Mouse (Mus musculus) kidney, embryonic 16.5 days (tissue): ENCODE measurements around the gene Gpha2. TPM values are rescaled to one million over a fixed set of nuclear protein-coding genes. Genes with fewer than 3 reads are reported as not detected.

ENCODE experiments used
- ATAC-seq: fragments of 200-750 bp; cut with Nextera tagmentation; 2 replicates; pipeline ENCODE4 v1.8.0; 2017; ENCODE audit warnings: moderate TSS enrichment; ENCODE audit not compliant: low FRiP score, low TSS enrichment
- H3K27ac ChIP-seq: fragments of 300-500 bp; sonication (generic); 2 replicates; pipeline ENCODE4 v1.5.1; 2014; ENCODE audit warnings: low read length
- H3K27me3 ChIP-seq: fragments of 300-500 bp; sonication (generic); 2 replicates; pipeline ENCODE4 v1.6.1; 2014; ENCODE audit warnings: low read length, control low read depth, mixed read lengths; ENCODE audit not compliant: insufficient read depth
- H3K36me3 ChIP-seq: fragments of 300-500 bp; sonication (generic); 2 replicates; pipeline ENCODE4 v1.6.1; 2014; ENCODE audit warnings: low read length, control low read depth, mixed read lengths; ENCODE audit not compliant: insufficient read depth
- H3K4me1 ChIP-seq: fragments of 300-500 bp; sonication (generic); 2 replicates; pipeline ENCODE4 v1.6.1; 2014; ENCODE audit warnings: low read length, control low read depth, mixed read lengths; ENCODE audit not compliant: insufficient read depth
- H3K4me2 ChIP-seq: fragments of 300-500 bp; sonication (generic); replicated peaks from 2 replicates; pipeline ENCODE4 v1.6.1; 2014; ENCODE audit warnings: low read depth, low read length
- H3K4me3 ChIP-seq: fragments of 300-500 bp; sonication (generic); 2 replicates; pipeline ENCODE4 v1.5.1; 2014; ENCODE audit warnings: mild to moderate bottlenecking, low read length
- H3K9ac ChIP-seq: fragments of 300-500 bp; sonication (generic); replicated peaks from 2 replicates; pipeline ENCODE4 v1.6.1; 2014; ENCODE audit warnings: low read length
- H3K9me3 ChIP-seq: fragments of 300-500 bp; sonication (generic); 2 replicates; pipeline ENCODE4 v1.6.1; 2016; ENCODE audit warnings: low read length, control low read depth
- WGBS: fragments of 180-500 bp; shearing (Covaris S2); extraction: QIAGEN DNeasy Blood & Tissue Kit; methylation state at CpG from one replicate; pipeline ENCODE4 v1.1.7; 2014; 5-methylcytosine and 5-hydroxymethylcytosine counted together
- polyA plus RNA-seq: library from polyadenylated mRNA; unstranded; fragments of >200 nt; fragmentation: Nextera tagmentation; extraction: Ambion mirVana; gene quantifications from 2 replicates; pipeline ENCODE4 v1.2.1, GENCODE M21; 2015

The Gpha2 gene
- polyA plus RNA-seq, 1 experiment from 2014 or later = 1.4 TPM

DNA sequence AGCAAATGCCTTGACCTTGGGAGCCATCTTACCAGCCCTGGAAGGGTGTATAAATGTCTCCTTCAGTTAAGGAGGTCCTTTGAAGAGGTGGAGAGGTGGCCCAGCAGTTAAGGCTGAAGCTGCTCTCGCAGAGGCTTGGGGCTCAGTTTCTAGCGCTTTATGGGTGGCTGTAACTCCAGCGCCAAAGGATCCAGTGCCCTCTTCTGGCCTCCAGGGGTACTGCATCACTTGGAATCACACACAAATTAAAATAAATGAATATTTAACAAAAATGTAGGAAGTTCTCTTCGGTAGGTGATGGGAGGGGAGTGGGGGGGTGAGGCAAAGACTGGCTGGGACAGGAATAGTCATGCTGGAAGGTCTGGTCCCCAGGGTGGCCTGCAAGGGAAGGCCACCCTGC, 34.8 kb downstream of the Gpha2 start:
- H3K4me2 ChIP-seq = no peak overlapping the region
- H3K9me3 ChIP-seq = peaks cover 6% of the 10 kb centered on the region; the same call in 1 of the 2 replicates
- ATAC-seq = no peak
- H3K4me1 ChIP-seq = peaks cover 7% of the 10 kb centered on the region; the same call in 1 of the 2 replicates
- no peak overlapping the region for H3K9ac ChIP-seq
- H3K4me3 ChIP-seq = no peak overlapping the region
- 89% methylated on average over 4 of the region's 4 CpGs for WGBS
- no peaks in the 10 kb centered on the region for H3K27me3 ChIP-seq
- no peak overlapping the region for H3K27ac ChIP-seq
- H3K36me3 ChIP-seq = peaks cover 55% of the 10 kb centered on the region

DNA sequence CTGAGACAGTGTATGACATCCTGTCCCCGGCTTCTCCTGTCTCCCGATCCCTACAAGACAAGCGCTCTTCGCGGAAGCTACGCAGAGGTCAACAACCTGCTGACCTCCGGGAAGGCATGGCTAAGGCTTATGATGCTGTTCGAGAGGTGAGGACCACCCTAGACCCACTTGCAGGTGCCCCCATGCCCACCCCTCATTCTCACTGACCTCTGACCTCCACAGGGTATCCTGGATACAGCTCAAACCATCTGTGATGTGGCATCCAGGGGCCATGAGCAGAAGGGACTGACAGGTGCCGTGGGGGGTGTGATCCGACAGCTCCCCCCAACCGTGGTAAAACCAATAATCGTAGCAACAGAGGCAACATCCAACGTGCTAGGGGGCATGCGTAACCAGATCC, 35.2 kb downstream of the Gpha2 start:
- Histone ChIP-seq H3K27me3 (no peaks in the 10 kb centered on the region), H3K36me3 (peaks cover 50% of the 10 kb centered on the region), H3K4me2 (no peak overlapping the region), H3K4me3 (no peak overlapping the region), H3K27ac (no peak overlapping the region), H3K9ac (no peak overlapping the region), H3K4me1 (peaks cover 7% of the 10 kb centered on the region; the same call in 1 of the 2 replicates), H3K9me3 (peaks cover 6% of the 10 kb centered on the region; the same call in 1 of the 2 replicates)
- ATAC-seq = no peak
- 89% methylated on average over 14 of the region's 14 CpGs for WGBS

DNA sequence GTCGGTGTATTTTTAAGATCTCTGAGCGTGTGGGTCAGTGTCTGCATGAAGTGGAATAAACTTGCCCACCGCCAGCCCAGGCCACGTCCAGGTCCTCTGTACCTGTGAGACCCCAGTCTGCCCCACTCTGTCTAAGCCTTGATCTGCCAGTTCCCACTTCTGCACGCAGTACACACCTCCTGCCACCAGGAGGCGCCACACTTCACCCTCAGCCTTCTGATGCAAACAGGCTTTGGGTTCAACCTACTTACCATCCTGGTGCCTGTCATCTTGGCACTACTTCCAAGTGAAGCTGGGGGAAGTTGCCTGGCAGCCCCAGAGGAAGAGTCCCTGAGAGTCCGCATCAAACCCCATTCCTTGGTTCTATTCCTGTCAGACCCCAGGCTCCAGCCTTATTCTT, 36.0 kb downstream of the Gpha2 start:
- Histone ChIP-seq H3K27ac (no peak overlapping the region), H3K9me3 (peaks cover 6% of the 10 kb centered on the region; the same call in 1 of the 2 replicates), H3K4me1 (peaks cover 7% of the 10 kb centered on the region; the same call in 1 of the 2 replicates), H3K36me3 (peaks cover 42% of the 10 kb centered on the region), H3K27me3 (no peaks in the 10 kb centered on the region), H3K4me3 (no peak overlapping the region), H3K4me2 (no peak overlapping the region), H3K9ac (no peak overlapping the region)
- ATAC-seq = no peak
- WGBS = 68% methylated on average over 7 of the region's 7 CpGs

DNA sequence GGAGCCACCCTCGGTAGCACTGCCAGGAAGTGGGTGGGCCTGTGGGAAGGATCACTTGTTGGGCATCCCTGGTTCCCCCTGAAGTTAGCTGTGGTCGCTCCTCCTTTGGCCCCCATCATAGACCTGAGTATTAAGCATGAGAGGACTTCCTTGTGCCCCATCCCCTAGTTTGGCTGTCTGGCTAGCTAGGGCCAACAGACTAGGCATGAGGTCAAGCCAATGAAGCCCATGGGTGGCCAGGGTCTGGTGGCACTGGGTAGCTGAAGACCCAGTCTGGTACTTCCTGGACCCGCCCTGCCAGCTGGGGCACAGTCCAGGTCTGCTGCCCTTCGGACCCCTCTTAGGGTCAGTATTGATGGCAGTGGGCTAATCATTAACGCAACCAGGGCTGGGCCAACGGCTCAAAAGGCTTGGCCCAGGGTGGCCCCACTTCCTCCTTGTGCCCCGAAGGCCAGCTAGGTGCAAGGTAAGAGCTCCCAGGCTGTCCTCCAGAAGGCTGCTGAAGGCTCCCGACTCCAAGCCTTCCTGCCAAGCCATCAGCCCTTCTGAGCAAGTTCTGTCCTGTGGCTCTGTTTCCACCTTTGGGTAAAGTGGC, 36.8 kb downstream of the Gpha2 start:
- Histone ChIP-seq H3K4me2 (peak overlapping the region; percentile 23; the same call in 1 of the 2 replicates), H3K36me3 (peaks cover 36% of the 10 kb centered on the region), H3K9me3 (peaks cover 6% of the 10 kb centered on the region; the same call in 1 of the 2 replicates), H3K27ac (peak overlapping the region; percentile 57; the same call in 1 of the 2 replicates), H3K9ac (no peak overlapping the region; the same call in 1 of the 2 replicates), H3K4me1 (peaks cover 7% of the 10 kb centered on the region; the same call in 1 of the 2 replicates), H3K27me3 (no peaks in the 10 kb centered on the region), H3K4me3 (no peak overlapping the region)
- 70% methylated on average over 8 of the region's 8 CpGs for WGBS
- peak; percentile 60; the same call in 1 of the 2 replicates for ATAC-seq

DNA sequence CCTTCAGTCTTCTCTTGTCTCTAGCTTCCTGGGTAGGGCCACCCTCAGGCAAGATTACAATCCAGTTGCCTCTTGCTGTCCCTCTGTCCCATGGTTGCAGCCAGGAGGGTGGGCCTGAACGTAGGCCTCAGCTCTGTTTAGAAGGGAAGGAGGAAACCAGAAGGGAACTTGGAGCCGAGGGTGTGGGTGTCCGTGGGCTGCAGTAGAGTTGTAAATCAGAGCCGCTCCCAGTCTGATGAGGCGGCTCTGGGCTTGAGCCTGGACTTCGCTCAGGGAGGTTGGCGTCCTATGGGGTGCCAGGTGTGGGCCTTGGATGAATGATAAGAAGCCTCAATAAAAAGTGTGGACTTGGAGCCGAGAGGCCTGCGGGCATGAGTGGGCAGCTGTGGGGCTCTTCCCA, 38.0 kb downstream of the Gpha2 start:
- H3K36me3 ChIP-seq = peaks cover 25% of the 10 kb centered on the region
- H3K27ac ChIP-seq = no peak overlapping the region
- 39% methylated on average over 9 of the region's 9 CpGs for WGBS

DNA sequence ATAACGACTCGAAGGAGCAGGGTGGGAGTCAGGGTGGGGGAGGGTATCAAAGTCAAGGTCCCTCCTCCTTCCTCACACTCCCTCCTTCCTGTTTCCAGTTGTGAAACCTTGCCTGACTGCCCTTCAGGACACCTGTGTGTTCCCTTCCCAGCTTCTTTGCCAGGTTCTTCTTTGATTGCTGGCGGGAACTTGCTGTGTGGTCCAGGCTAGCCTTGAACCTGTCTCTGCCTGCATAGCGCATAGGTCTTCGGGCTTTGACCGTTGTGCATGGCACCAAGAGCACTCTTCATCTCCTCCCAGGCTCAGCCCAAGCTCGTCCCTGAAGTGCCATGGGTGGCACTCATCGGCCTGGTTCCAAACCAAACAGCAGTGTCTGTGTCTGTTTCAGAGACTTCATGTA, 38.8 kb downstream of the Gpha2 start:
- 78% methylated on average over 8 of the region's 8 CpGs for WGBS
- H3K4me1 ChIP-seq = peaks cover 7% of the 10 kb centered on the region; the same call in 1 of the 2 replicates
- H3K36me3 ChIP-seq = peaks cover 22% of the 10 kb centered on the region
- ATAC-seq = no peak
- no peak overlapping the region for H3K4me2 ChIP-seq
- H3K27ac ChIP-seq = no peak overlapping the region
- peaks cover 6% of the 10 kb centered on the region; the same call in 1 of the 2 replicates for H3K9me3 ChIP-seq
- H3K9ac ChIP-seq = no peak overlapping the region
- H3K4me3 ChIP-seq = no peak overlapping the region
- no peaks in the 10 kb centered on the region for H3K27me3 ChIP-seq

More for the DNA sequence above, 38.0 kb downstream of the Gpha2 start:
- peak overlapping the region; percentile 28; the same call in 1 of the 2 replicates for H3K9ac ChIP-seq
- H3K9me3 ChIP-seq = peaks cover 6% of the 10 kb centered on the region; the same call in 1 of the 2 replicates
- peak overlapping the region; percentile 23; the same call in 1 of the 2 replicates for H3K4me2 ChIP-seq
- no peak overlapping the region for H3K4me3 ChIP-seq
- no peaks in the 10 kb centered on the region for H3K27me3 ChIP-seq
- H3K4me1 ChIP-seq = peaks cover 7% of the 10 kb centered on the region; the same call in 1 of the 2 replicates
- no peak for ATAC-seq

DNA sequence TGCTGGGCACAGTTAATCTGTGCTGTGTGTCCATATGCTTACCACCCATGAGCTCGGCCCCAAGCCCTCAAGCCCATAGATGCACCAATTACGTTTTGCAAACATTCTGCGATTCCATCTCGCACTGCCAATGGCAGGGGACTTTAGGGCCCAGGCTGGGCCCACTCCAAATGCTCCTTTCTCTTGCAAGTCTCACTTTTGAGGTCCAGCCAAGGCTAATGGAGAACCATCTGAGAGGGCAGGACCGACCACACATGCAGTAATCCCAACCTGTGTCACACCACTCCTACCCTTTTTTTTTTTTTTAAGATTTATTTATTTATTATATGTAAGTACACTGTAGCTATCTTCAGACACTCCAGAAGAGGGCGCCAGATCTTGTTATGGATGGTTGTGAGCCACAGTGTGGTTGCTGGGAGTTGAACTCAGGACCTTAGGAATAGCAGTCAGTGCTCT, 39.6 kb downstream of the Gpha2 start:
- Histone ChIP-seq H3K36me3 (peaks cover 14% of the 10 kb centered on the region), H3K4me1 (peaks cover 7% of the 10 kb centered on the region; the same call in 1 of the 2 replicates), H3K4me2 (no peak overlapping the region), H3K9me3 (peaks cover 3% of the 10 kb centered on the region; the same call in 1 of the 2 replicates), H3K9ac (no peak overlapping the region), H3K4me3 (no peak overlapping the region), H3K27me3 (no peaks in the 10 kb centered on the region), H3K27ac (no peak overlapping the region)
- no peak for ATAC-seq
- WGBS = 79% methylated on average over 6 of the region's 6 CpGs

DNA sequence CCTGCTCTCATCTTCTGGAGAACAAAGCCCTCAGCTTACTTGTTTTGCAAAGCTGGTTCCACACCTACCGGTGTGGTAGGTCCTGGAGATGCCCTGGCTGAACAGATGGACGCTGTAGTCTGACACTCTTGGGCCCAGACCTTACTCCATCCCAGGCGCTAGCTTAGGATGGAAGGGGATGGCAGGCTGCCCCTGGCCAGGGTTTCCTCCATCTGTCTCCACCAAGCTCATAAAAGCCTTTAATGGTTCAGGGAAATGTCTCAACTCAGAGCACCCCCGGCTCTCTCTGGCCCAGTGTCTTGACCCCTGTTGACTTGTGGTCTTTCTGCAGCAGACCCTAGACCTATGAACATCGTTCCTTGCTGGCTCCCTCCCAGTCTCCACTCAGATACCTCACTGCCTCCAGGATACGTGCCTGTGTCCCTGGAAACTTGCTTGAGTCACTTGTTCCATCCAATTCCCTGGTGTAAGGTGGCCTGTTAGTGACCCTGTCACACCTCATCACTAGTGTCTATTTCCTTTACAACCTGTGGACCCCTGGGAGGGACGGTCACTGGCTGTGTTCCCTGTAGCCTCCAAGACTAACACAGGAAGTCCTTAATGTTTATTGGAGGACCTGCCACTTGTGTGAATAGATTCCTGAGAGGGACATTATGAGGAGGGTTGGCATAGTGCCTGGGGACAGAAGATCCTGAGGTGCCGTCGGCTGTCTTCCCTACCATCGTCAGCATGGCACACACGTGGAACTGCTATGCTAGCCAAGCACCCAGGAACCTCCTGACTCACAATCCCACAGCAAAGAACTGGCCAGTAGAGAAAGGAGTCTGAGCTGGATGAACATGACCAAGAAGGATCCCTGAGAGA, 41.4 kb downstream of the Gpha2 start:
- 21% methylated on average over 11 of the region's 11 CpGs for WGBS
- ATAC-seq = no peak
- Histone ChIP-seq H3K4me1 (peaks cover 9% of the 10 kb centered on the region; the same call in 1 of the 2 replicates), H3K4me2 (no peak overlapping the region), H3K27me3 (no peaks in the 10 kb centered on the region), H3K36me3 (no peaks in the 10 kb centered on the region; the same call in 1 of the 2 replicates), H3K4me3 (no peak overlapping the region), H3K9ac (peak overlapping the region; percentile 29; the same call in 1 of the 2 replicates), H3K27ac (no peak overlapping the region), H3K9me3 (no peaks in the 10 kb centered on the region)

DNA sequence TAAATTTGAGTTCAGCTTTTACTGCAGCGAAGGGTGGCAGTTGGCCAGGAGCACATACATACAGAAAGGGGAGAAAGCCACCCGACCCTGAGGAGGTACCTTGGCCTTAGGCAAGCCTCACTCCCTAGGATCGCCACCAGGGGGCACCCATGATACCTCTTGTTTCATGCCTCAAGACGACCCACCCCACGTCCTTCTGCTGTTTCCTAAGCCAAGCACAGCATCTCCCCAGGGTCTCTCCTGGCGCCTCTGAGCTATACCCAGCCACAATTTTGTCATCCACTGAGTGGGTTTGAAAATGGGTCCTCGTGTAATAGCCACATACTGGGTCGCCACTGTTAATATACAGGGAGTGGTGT, 42.0 kb downstream of the Gpha2 start:
- WGBS = 8% methylated on average over 8 of the region's 8 CpGs
- H3K27me3 ChIP-seq = no peaks in the 10 kb centered on the region

More for the DNA sequence above, 42.0 kb downstream of the Gpha2 start:
- Histone ChIP-seq H3K27ac (no peak overlapping the region), H3K9me3 (no peaks in the 10 kb centered on the region), H3K4me1 (peaks cover 10% of the 10 kb centered on the region; the same call in 1 of the 2 replicates), H3K4me3 (no peak overlapping the region), H3K9ac (peak overlapping the region; percentile 29; the same call in 1 of the 2 replicates), H3K4me2 (no peak overlapping the region), H3K36me3 (no peaks in the 10 kb centered on the region; the same call in 1 of the 2 replicates)
- peak; percentile 68 for ATAC-seq
